Mouse (Mus musculus) hindbrain, embryonic 10.5 days (tissue): ENCODE measurements around the gene Cldn18. TPM values are rescaled to one million over a fixed set of nuclear protein-coding genes. Genes with fewer than 3 reads are reported as not detected.
A peak's percentile ranks its signal among the peaks of the same experiment; 100 is the strongest.

ENCODE experiments used
- DNase-seq: peaks from one replicate; pipeline ENCODE4 v3.0.0-alpha.2; 2017; ENCODE audit warnings: low spot score
- H3K27ac ChIP-seq: fragments of 300-500 bp; sonication (generic); 2 replicates; pipeline ENCODE4 v1.5.1; 2016; ENCODE audit warnings: mild to moderate bottlenecking, moderate library complexity
- H3K27me3 ChIP-seq: fragments of 300-500 bp; sonication (generic); 2 replicates; pipeline ENCODE4 v1.6.1; 2016; ENCODE audit warnings: mild to moderate bottlenecking; ENCODE audit not compliant: poor library complexity, insufficient read depth, severe bottlenecking
- H3K36me3 ChIP-seq: fragments of 300-500 bp; sonication (generic); 2 replicates; pipeline ENCODE4 v1.6.1; 2016; ENCODE audit warnings: mild to moderate bottlenecking, moderate library complexity
- H3K4me1 ChIP-seq: fragments of 300-500 bp; sonication (generic); replicated peaks from 2 replicates; pipeline ENCODE4 v1.6.1; 2016; ENCODE audit warnings: mild to moderate bottlenecking
- H3K4me3 ChIP-seq: fragments of 300-500 bp; sonication (generic); 2 replicates; pipeline ENCODE4 v1.5.1; 2016; ENCODE audit warnings: mild to moderate bottlenecking, moderate library complexity
- H3K9me3 ChIP-seq: fragments of 300-500 bp; sonication (generic); 2 replicates; pipeline ENCODE4 v1.6.1; 2016; ENCODE audit warnings: mild to moderate bottlenecking, moderate library complexity
- WGBS: fragments of 180-500 bp; shearing (Covaris S2); methylation state at CpG from one replicate; pipeline ENCODE4 v1.1.7; 2016; 5-methylcytosine and 5-hydroxymethylcytosine counted together
- polyA plus RNA-seq: library from polyadenylated mRNA; unstranded; fragments of >200 nt; fragmentation: Nextera tagmentation; extraction: Ambion mirVana; gene quantifications from 2 replicates; pipeline ENCODE4 v1.2.1, GENCODE M21; 2016

Cldn18 gene
- polyA plus RNA-seq, 1 experiment from 2014 or later, result not detected

GRCm38 (mm10) chr9:99706264-99706663 is 10.8 kb downstream of the Cldn18 start:
- DNase-seq, result no peak
- no peaks in the 10 kb centered on the region for H3K36me3 ChIP-seq
- no peaks in the 10 kb centered on the region for H3K9me3 ChIP-seq
- no peak overlapping the region for H3K4me3 ChIP-seq
- 90% methylated on average over 6 of the region's 6 CpGs for WGBS
- H3K27me3 ChIP-seq, result no peaks in the 10 kb centered on the region
- H3K27ac ChIP-seq, result no peak overlapping the region
- H3K4me1 ChIP-seq, result no peaks in the 10 kb centered on the region

GRCm38 (mm10) chr9:99703711-99704110 is 13.4 kb downstream of the Cldn18 start:
- H3K27ac ChIP-seq, result no peak overlapping the region
- WGBS, result 85% methylated on average over 6 of the region's 6 CpGs
- H3K9me3 ChIP-seq, result no peaks in the 10 kb centered on the region
- H3K36me3 ChIP-seq, result no peaks in the 10 kb centered on the region
- no peak for DNase-seq
- no peaks in the 10 kb centered on the region for H3K27me3 ChIP-seq
- H3K4me1 ChIP-seq, result no peaks in the 10 kb centered on the region
- H3K4me3 ChIP-seq, result no peak overlapping the region

GRCm38 (mm10) chr9:99702215-99702614 is 14.9 kb downstream of the Cldn18 start:
- no peaks in the 10 kb centered on the region for H3K9me3 ChIP-seq
- 89% methylated on average over 6 of the region's 6 CpGs for WGBS
- H3K27me3 ChIP-seq, result no peaks in the 10 kb centered on the region
- H3K4me3 ChIP-seq, result no peak overlapping the region
- H3K27ac ChIP-seq, result no peak overlapping the region
- H3K4me1 ChIP-seq, result no peaks in the 10 kb centered on the region
- no peak for DNase-seq
- no peaks in the 10 kb centered on the region for H3K36me3 ChIP-seq

- no peak for DNase-seq
- Histone ChIP-seq H3K36me3 (no peaks in the 10 kb centered on the region), H3K9me3 (no peaks in the 10 kb centered on the region), H3K27me3 (no peaks in the 10 kb centered on the region), H3K27ac (no peak overlapping the region), H3K4me3 (no peak overlapping the region), H3K4me1 (no peaks in the 10 kb centered on the region)
- 90% methylated on average over 2 of the region's 2 CpGs for WGBS
Observed at GRCm38 (mm10) chr9:99701187-99701586, 15.9 kb downstream of the Cldn18 start.

GRCm38 (mm10) chr9:99699752-99700389 is 17.2 kb downstream of the Cldn18 start:
- 84% methylated on average over 2 of the region's 2 CpGs for WGBS
- Histone ChIP-seq H3K9me3 (no peaks in the 10 kb centered on the region), H3K4me3 (no peak overlapping the region), H3K27ac (no peak overlapping the region), H3K4me1 (no peaks in the 10 kb centered on the region), H3K27me3 (no peaks in the 10 kb centered on the region), H3K36me3 (no peaks in the 10 kb centered on the region)
- DNase-seq, result no peak

GRCm38 (mm10) chr9:99694961-99695360 is 22.1 kb downstream of the Cldn18 start:
- H3K27ac ChIP-seq, result no peak overlapping the region
- DNase-seq, result peak; percentile 9
- H3K4me3 ChIP-seq, result no peak overlapping the region
- no peaks in the 10 kb centered on the region for H3K4me1 ChIP-seq
- no peaks in the 10 kb centered on the region for H3K36me3 ChIP-seq
- 64% methylated on average over 7 of the region's 7 CpGs for WGBS
- H3K27me3 ChIP-seq, result no peaks in the 10 kb centered on the region
- H3K9me3 ChIP-seq, result no peaks in the 10 kb centered on the region

- H3K4me1 ChIP-seq, result peaks cover 2% of the 10 kb centered on the region
- no peaks in the 10 kb centered on the region for H3K9me3 ChIP-seq
- H3K27ac ChIP-seq, result no peak overlapping the region
- no peaks in the 10 kb centered on the region for H3K36me3 ChIP-seq
- WGBS, result 87% methylated on average over 7 of the region's 7 CpGs
- no peak overlapping the region for H3K4me3 ChIP-seq
- H3K27me3 ChIP-seq, result no peaks in the 10 kb centered on the region
- no peak for DNase-seq
Observed at GRCm38 (mm10) chr9:99690386-99690785, 26.7 kb downstream of the Cldn18 start.

GRCm38 (mm10) chr9:99689796-99690195 is 27.3 kb downstream of the Cldn18 start:
- Histone ChIP-seq H3K27me3 (no peaks in the 10 kb centered on the region), H3K9me3 (no peaks in the 10 kb centered on the region), H3K4me1 (peaks cover 4% of the 10 kb centered on the region), H3K4me3 (no peak overlapping the region), H3K36me3 (no peaks in the 10 kb centered on the region), H3K27ac (no peak overlapping the region)
- DNase-seq, result no peak
- WGBS, result 96% methylated on average over 5 of the region's 5 CpGs

- DNase-seq, result no peak
- Histone ChIP-seq H3K4me1 (peaks cover 4% of the 10 kb centered on the region), H3K27me3 (no peaks in the 10 kb centered on the region), H3K9me3 (no peaks in the 10 kb centered on the region), H3K36me3 (no peaks in the 10 kb centered on the region), H3K27ac (no peak overlapping the region), H3K4me3 (no peak overlapping the region)
- WGBS, result 76% methylated on average over 5 of the region's 5 CpGs
Observed at GRCm38 (mm10) chr9:99685536-99686231, 31.4 kb downstream of the Cldn18 start.

- no peak overlapping the region for H3K4me3 ChIP-seq
- WGBS, result 74% methylated on average over 5 of the region's 5 CpGs
- no peaks in the 10 kb centered on the region for H3K36me3 ChIP-seq
- H3K27ac ChIP-seq, result no peak overlapping the region
- no peaks in the 10 kb centered on the region for H3K27me3 ChIP-seq
- H3K9me3 ChIP-seq, result no peaks in the 10 kb centered on the region
- DNase-seq, result no peak
- peaks cover 4% of the 10 kb centered on the region for H3K4me1 ChIP-seq
Observed at GRCm38 (mm10) chr9:99685061-99685521, 32.0 kb downstream of the Cldn18 start.

GRCm38 (mm10) chr9:99681980-99682570 is 35.0 kb downstream of the Cldn18 start:
- no peaks in the 10 kb centered on the region for H3K9me3 ChIP-seq
- no peak for DNase-seq
- 87% methylated on average over 21 of the region's 21 CpGs for WGBS
- H3K4me1 ChIP-seq, result peaks cover 4% of the 10 kb centered on the region
- H3K27me3 ChIP-seq, result no peaks in the 10 kb centered on the region
- H3K36me3 ChIP-seq, result no peaks in the 10 kb centered on the region
- no peak overlapping the region for H3K27ac ChIP-seq
- no peak overlapping the region for H3K4me3 ChIP-seq

GRCm38 (mm10) chr9:99675714-99676113 is 41.4 kb downstream of the Cldn18 start:
- Histone ChIP-seq H3K4me3 (no peak overlapping the region), H3K27me3 (no peaks in the 10 kb centered on the region), H3K4me1 (no peaks in the 10 kb centered on the region), H3K9me3 (no peaks in the 10 kb centered on the region), H3K27ac (no peak overlapping the region), H3K36me3 (peaks cover 18% of the 10 kb centered on the region; the same call in 1 of the 2 replicates)
- WGBS, result 90% methylated on average over 3 of the region's 3 CpGs
- no peak for DNase-seq

GRCm38 (mm10) chr9:99671603-99672002 is 45.5 kb downstream of the Cldn18 start:
- Histone ChIP-seq H3K36me3 (peaks cover 59% of the 10 kb centered on the region), H3K27ac (no peak overlapping the region)
- 53% methylated on average over 2 of the region's 2 CpGs for WGBS

More at GRCm38 (mm10) chr9:99671603-99672002, 45.5 kb downstream of the Cldn18 start:
- DNase-seq, result no peak
- Histone ChIP-seq H3K27me3 (no peaks in the 10 kb centered on the region), H3K9me3 (peaks cover 5% of the 10 kb centered on the region; the same call in 1 of the 2 replicates), H3K4me3 (no peak overlapping the region), H3K4me1 (no peaks in the 10 kb centered on the region)
